Mouse (Mus musculus) ES-E14 (cell line): Measurements from ENCODE around the gene Pou2f1. TPM values are rescaled to one million over a fixed set of nuclear protein-coding genes. Genes with fewer than 3 reads are reported as not detected.

ENCODE experiments used
- DNase-seq: peaks from one replicate; pipeline ENCODE4 v3.0.0-alpha.2; 2013; ENCODE audit warnings: low read depth, low spot score
- H3K27ac ChIP-seq: 2 replicates; pipeline ENCODE4 v1.5.1; 2012; ENCODE audit warnings: low read depth, mild to moderate bottlenecking, low read length, moderate library complexity, mixed read lengths; ENCODE audit not compliant: poor library complexity, insufficient read depth, severe bottlenecking
- H3K36me3 ChIP-seq: 2 replicates; pipeline ENCODE4 v1.6.1; 2012; ENCODE audit warnings: mild to moderate bottlenecking, low read length, moderate library complexity, mixed read lengths; ENCODE audit not compliant: control insufficient read depth, poor library complexity, insufficient read depth, severe bottlenecking
- H3K4me1 ChIP-seq, 2 experiments: fragments of 150-350 bp in 1 of 2; sonication (generic) in 1 of 2; 2 replicates each; pipeline ENCODE4 v1.6.1; 2012; ENCODE audit warnings: low read length in 2 of 2, mild to moderate bottlenecking in 1 of 2, mixed read lengths in 1 of 2; ENCODE audit not compliant: control insufficient read depth in 2 of 2, insufficient read depth in 2 of 2, poor library complexity in 1 of 2
- H3K4me3 ChIP-seq, 2 experiments: fragments of 150-350 bp in 1 of 2; sonication (generic) in 1 of 2; 2 replicates each; pipeline ENCODE4 v1.5.1; 2012; ENCODE audit warnings: low read length in 2 of 2, low read depth in 1 of 2, mild to moderate bottlenecking in 1 of 2, mixed read lengths in 1 of 2; ENCODE audit not compliant: insufficient read depth in 1 of 2, poor library complexity in 1 of 2, severe bottlenecking in 1 of 2
- H3K9ac ChIP-seq: 2 replicates; pipeline ENCODE4 v1.6.1; 2012; ENCODE audit warnings: low read depth, mild to moderate bottlenecking, low read length, mixed read lengths; ENCODE audit not compliant: poor library complexity, insufficient read depth, severe bottlenecking
- H3K9me3 ChIP-seq: fragments of 150-350 bp; sonication (generic); 2 replicates; pipeline ENCODE4 v1.6.1; 2012; ENCODE audit warnings: low read depth, mild to moderate bottlenecking, low read length; ENCODE audit not compliant: control insufficient read depth, insufficient read depth
- CHD2 ChIP-seq: IDR thresholded peaks from 2 replicates; pipeline ENCODE4 v1.6.1; 2014; ENCODE audit warnings: mild to moderate bottlenecking, low read depth, low read length, inconsistent platforms
- HCFC1 ChIP-seq: IDR thresholded peaks from 2 replicates; pipeline ENCODE4 v1.6.1; 2012; ENCODE audit warnings: low read length, inconsistent platforms, borderline replicate concordance; ENCODE audit not compliant: insufficient read depth
- MAFK ChIP-seq: IDR thresholded peaks from 2 replicates; pipeline ENCODE4 v1.6.1; 2014; ENCODE audit warnings: mild to moderate bottlenecking, low read depth, low read length, inconsistent platforms; ENCODE audit not compliant: insufficient read depth
- ZC3H11A ChIP-seq: IDR thresholded peaks from 2 replicates; pipeline ENCODE4 v1.6.1; 2012; ENCODE audit warnings: low read depth, mild to moderate bottlenecking, inconsistent platforms, low read length, borderline replicate concordance
- ZNF384 ChIP-seq: IDR thresholded peaks from 2 replicates; pipeline ENCODE4 v1.6.1; 2012; ENCODE audit warnings: low read depth, low read length, inconsistent platforms
- in situ Hi-C, 2 experiments: fragments of 600-800 bp; cut with MboI; formaldehyde crosslinking; loops; one replicate each; pipeline ENCODE4 v1.15.1; 2025; ENCODE audit warnings: low sequenced_read_pairs in 2 of 2, inconsistent platforms in 1 of 2; ENCODE audit not compliant: unreplicated experiment in 2 of 2
- total RNA-seq: library from RNA; depleted of rRNA; stranded (reverse); fragments of 300-350 nt; gene quantifications from 2 replicates; pipeline ENCODE4 v1.2.3, GENCODE M21; 2012

Gene Pou2f1
- total RNA-seq, 1 experiment: 37.9 TPM

DNA sequence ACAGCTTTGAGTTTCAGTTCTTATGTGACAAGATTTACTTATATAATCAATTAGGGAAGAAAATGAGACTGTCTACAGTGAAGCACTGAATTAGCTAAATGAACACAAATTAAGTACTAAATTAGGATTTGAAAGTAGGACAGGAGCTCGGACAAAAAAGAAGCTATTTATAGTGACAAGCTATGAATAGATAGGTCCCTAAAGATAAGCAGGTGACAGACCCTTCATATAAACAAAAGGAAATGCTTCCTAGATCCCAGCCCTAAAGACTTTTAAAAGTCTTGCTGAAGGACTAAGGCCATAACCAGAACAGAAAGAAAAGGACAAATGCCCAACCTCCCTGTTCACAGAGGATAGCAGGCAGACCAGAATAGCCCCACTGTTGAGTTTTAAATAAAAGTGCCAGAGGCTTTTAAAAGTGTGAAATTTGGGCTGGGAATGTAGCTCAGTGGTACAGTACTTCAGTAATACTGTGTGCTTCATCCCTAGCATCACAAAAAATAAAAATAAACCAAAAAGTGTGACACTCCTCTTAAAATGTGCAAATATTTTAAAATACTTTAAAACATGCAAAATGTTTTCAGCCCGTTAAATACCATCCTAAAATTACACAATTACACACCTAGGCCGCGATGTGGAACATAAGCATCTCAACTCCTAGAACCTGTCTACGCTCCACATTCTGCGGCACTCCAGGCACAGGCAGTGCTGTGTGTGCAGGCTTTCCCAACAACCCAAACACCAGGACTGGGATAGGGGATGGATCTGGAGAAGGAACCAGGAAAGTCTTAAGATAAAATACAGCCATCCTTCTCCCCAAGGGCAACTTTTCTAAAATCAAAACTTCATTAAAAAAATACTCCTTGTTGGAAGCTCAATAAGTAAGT, 9.0 kb downstream of the Pou2f1 start:
- TF ChIP-seq HCFC1: no peak
- no peak for TF ChIP-seq CHD2
- no peak for TF ChIP-seq MAFK
- no peak for TF ChIP-seq ZC3H11A
- no peak for TF ChIP-seq ZNF384
- Histone ChIP-seq H3K4me1 (peaks cover 5 to 11% of the 10 kb centered on the region in 2 experiments), H3K4me3 (no peak overlapping the region), H3K9me3 (no peaks in the 10 kb centered on the region), H3K36me3 (no peaks in the 10 kb centered on the region), H3K9ac (no peak overlapping the region), H3K27ac (no peak overlapping the region)
- DNase-seq: no peak
- in situ Hi-C loops: no loop called here

DNA sequence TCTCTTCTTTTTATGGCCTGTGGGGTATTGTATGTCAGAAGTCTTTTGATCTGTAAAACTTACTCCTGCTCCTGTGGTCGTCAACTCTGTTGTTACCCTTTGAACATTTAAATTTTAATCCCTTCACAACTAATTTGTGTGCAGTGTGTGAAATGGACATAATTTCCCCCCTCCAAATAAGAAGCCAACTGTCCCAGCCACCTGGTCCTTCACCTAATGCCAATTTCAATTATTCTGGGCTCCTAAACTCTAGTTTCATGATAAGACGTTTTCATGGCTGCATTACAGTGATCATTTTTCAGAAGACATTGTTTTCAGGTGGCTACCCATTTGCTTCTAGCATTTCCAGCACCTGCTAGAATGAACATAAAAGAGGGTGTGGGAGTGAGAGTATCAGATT, 13.9 kb downstream of the Pou2f1 start:
- no peak overlapping the region for H3K27ac ChIP-seq
- no peaks in the 10 kb centered on the region for H3K9me3 ChIP-seq
- no peak for DNase-seq
- no peak overlapping the region for H3K9ac ChIP-seq
- TF ChIP-seq ZC3H11A: no peak
- TF ChIP-seq MAFK: no peak
- TF ChIP-seq ZNF384: no peak
- no peak for TF ChIP-seq HCFC1
- no peak for TF ChIP-seq CHD2
- peaks cover 3 to 5% of the 10 kb centered on the region in 2 experiments; a peak in 2 of 4 replicates for H3K4me1 ChIP-seq
- in situ Hi-C loops: no loop called here
- no peak overlapping the region for H3K4me3 ChIP-seq
- H3K36me3 ChIP-seq: no peaks in the 10 kb centered on the region

GRCm38 (mm10) chr1:165988072-165988471, 14.4 kb downstream of the Pou2f1 start:
- no peak overlapping the region for H3K4me3 ChIP-seq

GRCm38 (mm10) chr1:165985743-165986360, 16.6 kb downstream of the Pou2f1 start:
- no peak overlapping the region for H3K27ac ChIP-seq
- H3K36me3 ChIP-seq: no peaks in the 10 kb centered on the region
- no peak for DNase-seq
- no peak for TF ChIP-seq CHD2
- no peak for TF ChIP-seq MAFK
- TF ChIP-seq HCFC1: no peak
- TF ChIP-seq ZNF384: no peak
- TF ChIP-seq ZC3H11A: no peak
- in situ Hi-C loops: no loop called here
- no peak overlapping the region for H3K4me3 ChIP-seq
- H3K9me3 ChIP-seq: no peaks in the 10 kb centered on the region
- H3K9ac ChIP-seq: no peak overlapping the region
- peaks cover 0 to 3% of the 10 kb centered on the region in 2 experiments; a peak in 1 of 4 replicates for H3K4me1 ChIP-seq

More at GRCm38 (mm10) chr1:165988072-165988471, 14.4 kb downstream of the Pou2f1 start:
- Histone ChIP-seq H3K36me3 (no peaks in the 10 kb centered on the region), H3K4me1 (peaks cover 3% of the 10 kb centered on the region in 2 experiments; a peak in 2 of 4 replicates), H3K9me3 (no peaks in the 10 kb centered on the region), H3K27ac (no peak overlapping the region), H3K9ac (no peak overlapping the region)
- in situ Hi-C loops: no loop called here
- TF ChIP-seq CHD2: no peak
- TF ChIP-seq ZNF384: no peak
- no peak for TF ChIP-seq HCFC1
- TF ChIP-seq MAFK: no peak
- no peak for TF ChIP-seq ZC3H11A
- no peak for DNase-seq
